Mouse (Mus musculus) liver, postnatal 0 days (tissue): ENCODE measurements at regions not wholly inside any gene's neighbourhood (a gene's known extent, or its start where the extent isn't known, plus 50 kb on each side); places are given as distances from the start of the nearest gene placed in this dataset.
A peak's percentile ranks its signal among the peaks of the same experiment; 100 is the strongest.
"Not testable (repeated sequence)": the region's sequence is repeated elsewhere in the genome, so short reads cannot be mapped to it uniquely, and the experiment has no call there.

Experiments
- ATAC-seq: fragments of 200-750 bp; cut with Nextera tagmentation; 2 replicates; pipeline ENCODE4 v1.8.0; 2017; ENCODE audit warnings: mild to moderate bottlenecking, moderate library complexity
- DNase-seq: peaks from one replicate; pipeline ENCODE4 v3.0.0-alpha.2; 2016
- H3K27ac ChIP-seq: fragments of 300-500 bp; sonication (generic); 2 replicates; pipeline ENCODE4 v1.5.1; 2014; ENCODE audit warnings: antibody characterized with exemption, moderate library complexity, mild to moderate bottlenecking, low read depth
- H3K27me3 ChIP-seq: fragments of 300-500 bp; sonication (generic); 2 replicates; pipeline ENCODE4 v1.6.1; 2014; ENCODE audit warnings: low read length, control low read depth, mixed read lengths; ENCODE audit not compliant: insufficient read depth
- H3K36me3 ChIP-seq: fragments of 300-500 bp; sonication (generic); replicated peaks from 2 replicates; pipeline ENCODE4 v1.6.1; 2014; ENCODE audit warnings: mild to moderate bottlenecking, control low read depth, low read length, moderate library complexity, mixed read lengths; ENCODE audit not compliant: insufficient read depth
- H3K4me1 ChIP-seq: fragments of 300-500 bp; sonication (generic); 2 replicates; pipeline ENCODE4 v1.6.1; 2014; ENCODE audit warnings: antibody characterized with exemption, mild to moderate bottlenecking, control low read depth; ENCODE audit not compliant: insufficient read depth
- H3K4me2 ChIP-seq: fragments of 300-500 bp; sonication (generic); 2 replicates; pipeline ENCODE4 v1.6.1; 2014; ENCODE audit warnings: low read depth, mild to moderate bottlenecking, low read length, moderate library complexity, mixed read lengths
- H3K4me3 ChIP-seq: fragments of 300-500 bp; sonication (generic); 2 replicates; pipeline ENCODE4 v1.5.1; 2014; ENCODE audit warnings: low read depth, low read length
- H3K9ac ChIP-seq: fragments of 300-500 bp; sonication (generic); replicated peaks from 2 replicates; pipeline ENCODE4 v1.6.1; 2014; ENCODE audit warnings: mild to moderate bottlenecking, moderate library complexity
- H3K9me3 ChIP-seq: fragments of 300-500 bp; sonication (generic); 2 replicates; pipeline ENCODE4 v1.6.1; 2016; ENCODE audit warnings: mild to moderate bottlenecking, control low read depth, low read length, mixed read lengths
- CTCF ChIP-seq: sonication (generic); IDR thresholded peaks from 2 replicates; pipeline ENCODE4 v1.5.1; 2016; ENCODE audit warnings: antibody characterized with exemption, low read depth
- EP300 ChIP-seq: IDR thresholded peaks from 2 replicates; pipeline ENCODE4 v1.6.1; 2016; ENCODE audit warnings: antibody characterized with exemption, low read depth, mild to moderate bottlenecking
- WGBS: fragments of 180-500 bp; shearing (Covaris S2); extraction: QIAGEN DNeasy Blood & Tissue Kit; methylation state at CpG from one replicate; pipeline ENCODE4 v1.1.7; 2014; ENCODE audit not compliant: insufficient replicate concordance; 5-methylcytosine and 5-hydroxymethylcytosine counted together

GRCm38 (mm10) chr5:101372204-101372603 lies 292.6 kb downstream of the Nkx6-1 start:
- Histone ChIP-seq H3K4me2 (no peak overlapping the region), H3K27me3 (0 out of 2 replicates have a peak, but pooled peaks cover 2% of the 10 kb centered on the region), H3K4me3 (no peak overlapping the region), H3K9me3 (no peaks in the 10 kb centered on the region), H3K4me1 (no peaks in the 10 kb centered on the region), H3K36me3 (no peaks in the 10 kb centered on the region), H3K9ac (no peak overlapping the region), H3K27ac (no peak overlapping the region)
- DNase-seq (no peak), ATAC-seq (no peak)
- TF ChIP-seq CTCF = no peak
- no peak for TF ChIP-seq EP300
- WGBS = 75% methylated on average over 8 of the region's 8 CpGs

- H3K27me3 ChIP-seq = 0 out of 2 replicates have a peak, but pooled peaks cover 2% of the 10 kb centered on the region
- 15% methylated on average over 11 of the region's 11 CpGs for WGBS
- no peaks in the 10 kb centered on the region for H3K36me3 ChIP-seq
- H3K9me3 ChIP-seq = no peaks in the 10 kb centered on the region
- ATAC-seq (no peak), DNase-seq (peak; percentile 17)
- TF ChIP-seq CTCF (peak; percentile 31), EP300 (no peak)
- no peak overlapping the region for H3K4me2 ChIP-seq
- H3K4me3 ChIP-seq = no peak overlapping the region
- H3K4me1 ChIP-seq = no peaks in the 10 kb centered on the region
- H3K27ac ChIP-seq = no peak overlapping the region
- no peak overlapping the region for H3K9ac ChIP-seq
Observed at GRCm38 (mm10) chr5:101365364-101365763, 299.4 kb downstream of the Nkx6-1 start.

GRCm38 (mm10) chr5:101359986-101360385 lies 304.8 kb downstream of the Nkx6-1 start:
- no peak for DNase-seq
- no peak overlapping the region for H3K4me2 ChIP-seq
- H3K27me3 ChIP-seq = no peaks in the 10 kb centered on the region
- TF ChIP-seq EP300 (no peak), CTCF (no peak)
- no peaks in the 10 kb centered on the region for H3K4me1 ChIP-seq
- WGBS = 64% methylated on average over 6 of the region's 6 CpGs
- H3K9me3 ChIP-seq = no peaks in the 10 kb centered on the region
- no peaks in the 10 kb centered on the region for H3K36me3 ChIP-seq
- no peak overlapping the region for H3K4me3 ChIP-seq
- no peak overlapping the region for H3K9ac ChIP-seq
- no peak for ATAC-seq
- no peak overlapping the region for H3K27ac ChIP-seq

- no peak overlapping the region for H3K9ac ChIP-seq
- no peak for DNase-seq
- no peak overlapping the region for H3K4me2 ChIP-seq
- H3K36me3 ChIP-seq = no peaks in the 10 kb centered on the region
- WGBS = 62% methylated on average over 3 of the region's 3 CpGs
- no peak overlapping the region for H3K27ac ChIP-seq
- H3K9me3 ChIP-seq = 0 out of 2 replicates have a peak, but pooled peaks cover 2% of the 10 kb centered on the region
- H3K27me3 ChIP-seq = no peaks in the 10 kb centered on the region
- no peak for ATAC-seq
- H3K4me3 ChIP-seq = no peak overlapping the region
- no peak for TF ChIP-seq CTCF
- no peak for TF ChIP-seq EP300
- H3K4me1 ChIP-seq = no peaks in the 10 kb centered on the region
Observed at GRCm38 (mm10) chr5:101345406-101345805, 319.4 kb downstream of the Nkx6-1 start.

DNA sequence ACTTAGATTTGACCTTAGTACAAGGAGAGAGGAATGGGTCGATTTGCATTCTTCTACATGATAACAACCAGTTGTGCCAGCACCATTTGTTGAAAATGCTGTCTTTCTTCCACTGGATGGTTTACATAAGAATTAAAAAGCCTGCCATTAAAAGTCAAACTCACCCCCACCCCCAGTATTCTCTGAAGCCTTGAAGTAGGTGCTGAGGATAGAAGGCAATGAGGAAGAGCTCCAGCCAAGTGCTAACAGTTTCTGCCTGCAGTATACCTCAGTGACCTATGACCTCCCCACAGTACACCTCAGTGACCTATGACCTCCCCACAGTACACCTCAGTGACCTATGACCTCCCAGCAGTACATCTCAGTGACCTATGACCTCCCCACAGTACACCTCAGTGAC lies 328.4 kb downstream of the Nkx6-1 start:
- not testable (repeated sequence) for H3K4me1 ChIP-seq, H3K4me2 ChIP-seq, H3K27ac ChIP-seq, H3K9me3 ChIP-seq, H3K36me3 ChIP-seq, DNase-seq, H3K27me3 ChIP-seq, H3K9ac ChIP-seq, H3K4me3 ChIP-seq, ATAC-seq
- 67% methylated on average over 1 of the region's 1 CpGs for WGBS

DNA sequence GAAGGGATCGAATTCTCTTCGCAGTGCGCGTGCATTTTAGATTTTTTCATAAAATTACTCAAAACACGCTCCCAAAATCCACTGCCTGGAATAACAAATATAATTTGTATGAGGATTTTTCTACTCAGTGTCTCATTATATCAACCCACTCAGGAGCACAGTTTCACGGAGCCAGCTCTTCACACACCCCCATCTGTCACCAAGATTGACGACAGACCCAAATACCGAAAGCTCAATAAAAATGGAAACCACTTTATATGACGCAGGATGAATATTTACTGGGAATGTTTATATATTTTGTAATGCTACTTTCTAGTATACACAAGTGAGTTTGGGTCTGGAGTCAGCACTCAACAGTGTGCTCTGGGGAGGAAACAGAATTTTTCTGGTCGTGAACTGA lies 333.0 kb downstream of the Nkx6-1 start:
- DNase-seq = no peak
- Histone ChIP-seq H3K27ac (no peak overlapping the region), H3K4me1 (no peaks in the 10 kb centered on the region), H3K4me2 (no peak overlapping the region), H3K27me3 (no peaks in the 10 kb centered on the region), H3K9ac (no peak overlapping the region), H3K36me3 (no peaks in the 10 kb centered on the region), H3K9me3 (no peaks in the 10 kb centered on the region), H3K4me3 (no peak overlapping the region)
- no peak for TF ChIP-seq EP300
- no peak for TF ChIP-seq CTCF
- WGBS = 82% methylated on average over 10 of the region's 10 CpGs
- ATAC-seq = no peak

GRCm38 (mm10) chr5:101326122-101326521 lies 338.7 kb downstream of the Nkx6-1 start:
- Histone ChIP-seq H3K9me3 (no peaks in the 10 kb centered on the region), H3K4me1 (no peaks in the 10 kb centered on the region)
- WGBS = 38% methylated on average over 4 of the region's 4 CpGs

More at GRCm38 (mm10) chr5:101326122-101326521, 338.7 kb downstream of the Nkx6-1 start:
- DNase-seq = no peak
- Histone ChIP-seq H3K27ac (no peak overlapping the region), H3K9ac (no peak overlapping the region), H3K27me3 (no peaks in the 10 kb centered on the region), H3K4me2 (no peak overlapping the region), H3K36me3 (no peaks in the 10 kb centered on the region), H3K4me3 (no peak overlapping the region)
- no peak for ATAC-seq
- no peak for TF ChIP-seq EP300
- no peak for TF ChIP-seq CTCF
